ENCODE assay signal across 30 mouse cellular contexts in genomic region chr9:44890122-44890521, GRCm38 (mm10).
"Had no signal": no experiment of that assay in that cellular context is flagged by ENCODE, and none has a peak within 500 bp of the region (broad histone marks: within the 10 kb centered on the region; RNA-seq: fewer than 3 reads in every experiment).

No protein-coding gene starts in this region.

- H3K4me1 ChIP-seq: limb, embryonic 10.5 days; limb, embryonic 12.5 days; limb, embryonic 13.5 days; limb, embryonic 15.5 days; lung, embryonic 15.5 days; midbrain, embryonic 10.5 days; midbrain, embryonic 12.5 days; midbrain, embryonic 13.5 days; midbrain, embryonic 15.5 days; neural tube, embryonic 12.5 days had no signal

- H3K4me3 ChIP-seq: limb, embryonic 10.5 days; limb, embryonic 12.5 days; limb, embryonic 13.5 days; limb, embryonic 15.5 days; liver, embryonic 12.5 days; liver, embryonic 13.5 days; liver, embryonic 15.5 days; lung, embryonic 15.5 days; megakaryocyte, embryonic 14.5 days; midbrain, embryonic 10.5 days; midbrain, embryonic 12.5 days; midbrain, embryonic 13.5 days; midbrain, embryonic 15.5 days; myocyte; neural tube, embryonic 12.5 days had no signal

- ATAC-seq: liver, embryonic 12.5 days; liver, postnatal 0 days; lung, postnatal 0 days; midbrain, embryonic 13.5 days; midbrain, embryonic 15.5 days; midbrain, embryonic 16.5 days had no signal

- H3K27me3 ChIP-seq: limb, embryonic 12.5 days; limb, embryonic 13.5 days; limb, embryonic 15.5 days; lung, embryonic 15.5 days; megakaryocyte, embryonic 14.5 days; midbrain, embryonic 12.5 days; midbrain, embryonic 15.5 days; neural tube, embryonic 12.5 days had no signal

- H3K9me3 ChIP-seq: limb, embryonic 10.5 days; limb, embryonic 12.5 days; limb, embryonic 13.5 days; limb, embryonic 15.5 days; liver, embryonic 12.5 days; liver, embryonic 13.5 days; liver, embryonic 15.5 days; lung, embryonic 15.5 days; midbrain, embryonic 10.5 days; midbrain, embryonic 12.5 days; midbrain, embryonic 13.5 days; midbrain, embryonic 15.5 days; neural tube, embryonic 12.5 days had no signal

- DNase-seq: left cerebral cortex, postnatal 4 days; liver; liver, embryonic 13.5 days; liver, postnatal 0 days; lung, adult 18-20 months; lung, adult 2 months; lung, embryonic 14.5 days; lung, postnatal 10 days; lung, postnatal 14 days; lung, postnatal 36 days; lung, postnatal 4 days; midbrain, embryonic 14.5 days had no signal

- H3K27ac ChIP-seq: limb, embryonic 10.5 days; limb, embryonic 12.5 days; limb, embryonic 13.5 days; limb, embryonic 15.5 days; liver, embryonic 12.5 days; liver, embryonic 13.5 days; liver, embryonic 14.5 days; liver, embryonic 15.5 days; lung, embryonic 15.5 days; macrophage; midbrain, embryonic 10.5 days; midbrain, embryonic 12.5 days; midbrain, embryonic 13.5 days; midbrain, embryonic 15.5 days; neural tube, embryonic 12.5 days had no signal

- H3K9ac ChIP-seq: limb, embryonic 12.5 days; limb, embryonic 13.5 days; limb, embryonic 15.5 days; liver, embryonic 12.5 days; liver, embryonic 13.5 days; liver, embryonic 14.5 days; liver, embryonic 15.5 days; liver, postnatal 0 days; lung, embryonic 14.5 days; lung, embryonic 15.5 days; midbrain, embryonic 12.5 days; midbrain, embryonic 13.5 days; midbrain, embryonic 15.5 days; neural tube, embryonic 12.5 days had no signal

- H3K36me3 ChIP-seq: limb, embryonic 10.5 days; limb, embryonic 12.5 days; limb, embryonic 13.5 days; limb, embryonic 15.5 days; liver, embryonic 12.5 days; liver, embryonic 13.5 days; liver, embryonic 15.5 days; lung, embryonic 15.5 days; midbrain, embryonic 10.5 days; midbrain, embryonic 12.5 days; midbrain, embryonic 13.5 days; midbrain, embryonic 15.5 days; neural tube, embryonic 12.5 days had no signal
